Mouse (Mus musculus) thymus, adult 18-20 months (tissue): Measurements from ENCODE around the gene Spns2.

Experiments
- DNase-seq, 2 experiments: peaks; one replicate each; pipeline ENCODE4 v3.0.0; 2022; ENCODE audit warnings: mixed read lengths in 2 of 2

Spns2 gene

GRCm38 (mm10) chr11:72489881-72490301 lies at the start of gene Spns2:
Gene Spns2, minus strand, starts transcription at chr11:72489904.
- peak; percentile 76 to 78 for DNase-seq

GRCm38 (mm10) chr11:72538811-72539210 lies 49.1 kb upstream of the Spns2 start:
- DNase-seq = no peak

- peak; percentile 14 to 23 for DNase-seq
These were observed 48.5 kb upstream of the Spns2 start for GRCm38 (mm10) chr11:72538037-72538755.

GRCm38 (mm10) chr11:72537503-72537902 lies 47.8 kb upstream of the Spns2 start:
- DNase-seq = no peak

GRCm38 (mm10) chr11:72535519-72535918 lies 45.8 kb upstream of the Spns2 start:
- no peak for DNase-seq

GRCm38 (mm10) chr11:72532890-72533289 lies 43.2 kb upstream of the Spns2 start:
- no peak for DNase-seq

- DNase-seq = no peak
These were observed 41.9 kb upstream of the Spns2 start for GRCm38 (mm10) chr11:72531632-72532031.

- no peak for DNase-seq
These were observed 41.4 kb upstream of the Spns2 start for GRCm38 (mm10) chr11:72531144-72531543.

- DNase-seq = no peak
These were observed 36.5 kb upstream of the Spns2 start for GRCm38 (mm10) chr11:72526190-72526589.

GRCm38 (mm10) chr11:72523711-72524110 lies 34.0 kb upstream of the Spns2 start:
- DNase-seq = no peak

GRCm38 (mm10) chr11:72522616-72523041 lies 32.9 kb upstream of the Spns2 start:
- no peak for DNase-seq

GRCm38 (mm10) chr11:72521598-72522541 lies 32.2 kb upstream of the Spns2 start:
- DNase-seq = no peak

GRCm38 (mm10) chr11:72519895-72520294 lies 30.2 kb upstream of the Spns2 start:
- no peak for DNase-seq

- no peak for DNase-seq
These were observed 29.5 kb upstream of the Spns2 start for GRCm38 (mm10) chr11:72519189-72519588.

- DNase-seq = no peak
These were observed 28.7 kb upstream of the Spns2 start for GRCm38 (mm10) chr11:72518449-72518848.

GRCm38 (mm10) chr11:72514967-72515366 lies 25.3 kb upstream of the Spns2 start:
- no peak for DNase-seq

GRCm38 (mm10) chr11:72508651-72509050 lies 18.9 kb upstream of the Spns2 start:
- DNase-seq = no peak

GRCm38 (mm10) chr11:72507651-72508050 lies 17.9 kb upstream of the Spns2 start:
- DNase-seq = no peak

GRCm38 (mm10) chr11:72504016-72504797 lies 14.5 kb upstream of the Spns2 start:
- no peak for DNase-seq

GRCm38 (mm10) chr11:72503501-72503921 lies 13.8 kb upstream of the Spns2 start:
- DNase-seq = no peak

- DNase-seq = no peak
These were observed 12.5 kb upstream of the Spns2 start for GRCm38 (mm10) chr11:72502236-72502635.

GRCm38 (mm10) chr11:72501426-72502002 lies 11.8 kb upstream of the Spns2 start:
- DNase-seq = no peak

- no peak for DNase-seq
These were observed 10.4 kb upstream of the Spns2 start for GRCm38 (mm10) chr11:72500139-72500538.
